Mouse (Mus musculus): ENCODE data around the gene Fbxw5. TPM values are rescaled to one million over a fixed set of nuclear protein-coding genes. Genes with fewer than 3 reads are reported as not detected.

The Fbxw5 gene
- polyA plus RNA-seq, 1 experiment from 2014 or later, result 75.1 TPM

DNA sequence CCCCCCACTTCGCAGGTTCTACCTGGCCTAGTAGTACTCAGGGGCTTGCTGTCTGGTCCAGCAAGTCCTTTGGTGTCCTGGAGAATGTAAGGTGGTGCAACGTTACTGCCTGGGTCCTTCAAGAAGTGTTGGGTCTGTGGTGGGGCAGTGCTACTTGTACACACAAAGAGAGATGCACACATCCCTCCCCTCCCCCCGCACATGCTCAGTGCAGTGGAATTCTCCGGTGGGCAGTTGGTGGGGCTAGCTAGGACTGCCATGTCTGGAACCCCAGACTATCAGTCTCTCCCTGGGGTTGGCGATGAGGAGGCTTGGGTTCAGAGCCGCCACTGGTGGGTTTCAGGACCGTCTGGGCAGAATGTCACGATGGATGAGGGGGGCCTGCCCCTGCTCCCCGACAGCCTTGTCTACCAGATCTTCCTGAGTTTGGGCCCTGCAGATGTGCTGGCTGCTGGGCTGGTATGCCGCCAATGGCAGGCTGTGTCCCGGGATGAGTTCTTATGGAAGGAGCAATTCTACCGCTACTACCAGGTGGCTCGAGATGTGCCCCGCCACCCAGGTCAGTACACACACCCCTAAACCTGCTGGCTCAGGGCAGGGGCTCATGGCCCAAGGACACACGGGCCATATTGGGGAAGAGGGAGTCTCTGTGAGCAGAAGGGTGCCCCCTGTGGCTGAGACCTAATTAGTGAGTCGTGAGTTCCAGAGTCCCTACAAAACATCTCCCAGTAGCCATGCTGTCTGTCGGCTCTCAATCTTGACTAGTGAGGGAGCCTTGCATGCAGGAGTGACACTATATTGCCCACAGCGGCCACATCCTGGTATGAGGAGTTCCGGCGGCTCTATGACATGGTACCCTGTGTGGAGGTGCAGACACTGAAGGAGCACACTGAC lies 1.3 kb downstream of the Fbxw5 start, which contains the start of gene C8g:
C8g (minus strand) TSS at position 127 of the 894 bp plus-strand sequence.
- peak within 1 kb of the TSS; percentile 57; the same call in 1 of the 2 replicates for H3K27ac ChIP-seq
- peaks cover 36% of the 10 kb centered on the region for H3K36me3 ChIP-seq
- peak within 1 kb of the TSS; percentile 87 for H3K4me3 ChIP-seq
- ATAC-seq (ENCODE audit: insufficient number of reproducible peaks, insufficient read depth, low FRiP score, low TSS enrichment, low read depth), result no peak
- 75% methylated on average over 20 of the region's 20 CpGs for WGBS
- peak within 1 kb of the TSS; percentile 91 for H3K9ac ChIP-seq
- H3K9me3 ChIP-seq, result no peaks in the 10 kb centered on the region
- peak within 1 kb of the TSS; percentile 94 for H3K4me2 ChIP-seq
- no peaks in the 10 kb centered on the region for H3K27me3 ChIP-seq
- H3K4me1 ChIP-seq, result peaks cover 21% of the 10 kb centered on the region

DNA sequence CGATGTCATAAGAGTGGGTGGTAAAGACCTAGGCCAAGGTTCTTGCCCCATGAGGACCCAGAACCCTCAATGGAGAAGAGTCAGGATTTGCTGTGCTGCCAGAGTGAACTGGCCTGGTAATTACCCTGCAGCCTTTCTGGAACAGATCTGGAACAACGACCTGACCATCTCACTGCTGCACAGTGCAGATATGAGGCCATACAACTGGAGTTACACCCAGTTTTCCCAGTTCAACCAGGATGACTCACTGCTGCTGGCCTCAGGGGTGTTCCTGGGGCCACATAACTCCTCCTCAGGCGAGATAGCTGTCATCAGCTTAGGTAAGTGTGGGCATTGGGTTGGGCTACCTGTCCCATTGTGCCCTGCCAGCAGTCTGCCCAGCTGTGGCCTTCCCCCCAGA lies 2.2 kb downstream of the Fbxw5 start:
- peaks cover 24% of the 10 kb centered on the region for H3K4me1 ChIP-seq
- H3K4me3 ChIP-seq, result no peak overlapping the region
- H3K27me3 ChIP-seq, result no peaks in the 10 kb centered on the region
- H3K27ac ChIP-seq, result 0 out of 2 replicates have a peak overlapping the region, but pooled peaks have one; percentile 28
- no peak overlapping the region for H3K4me2 ChIP-seq
- peaks cover 36% of the 10 kb centered on the region for H3K36me3 ChIP-seq
- ATAC-seq (ENCODE audit: insufficient number of reproducible peaks, insufficient read depth, low FRiP score, low TSS enrichment, low read depth), result no peak
- H3K9me3 ChIP-seq, result no peaks in the 10 kb centered on the region
- no peak overlapping the region for H3K9ac ChIP-seq
- 79% methylated on average over 3 of the region's 3 CpGs for WGBS

DNA sequence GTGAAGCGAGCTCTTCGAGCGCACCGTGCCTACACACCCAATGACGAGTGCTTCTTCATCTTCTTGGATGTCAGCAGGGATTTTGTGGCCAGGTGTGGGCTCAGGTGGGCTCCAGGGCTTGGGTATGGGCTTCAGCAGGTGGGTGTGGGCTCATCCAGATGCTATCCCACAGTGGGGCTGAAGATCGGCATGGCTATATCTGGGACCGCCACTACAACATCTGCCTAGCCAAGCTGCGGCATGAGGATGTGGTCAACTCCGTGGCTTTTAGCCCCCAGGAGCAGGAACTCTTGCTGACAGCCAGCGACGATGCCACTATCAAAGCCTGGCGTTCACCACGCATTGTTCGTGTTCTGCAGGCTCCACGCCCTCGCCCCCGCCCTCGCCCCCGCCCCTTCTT lies 4.0 kb downstream of the Fbxw5 start:
- 94% methylated on average over 19 of the region's 19 CpGs for WGBS
- Histone ChIP-seq H3K36me3 (peaks cover 36% of the 10 kb centered on the region), H3K9me3 (no peaks in the 10 kb centered on the region), H3K27me3 (no peaks in the 10 kb centered on the region), H3K4me2 (no peak overlapping the region), H3K4me1 (peaks cover 18% of the 10 kb centered on the region), H3K27ac (no peak overlapping the region), H3K9ac (no peak overlapping the region), H3K4me3 (no peak overlapping the region)
- ATAC-seq (ENCODE audit: insufficient number of reproducible peaks, insufficient read depth, low FRiP score, low TSS enrichment, low read depth), result no peak

DNA sequence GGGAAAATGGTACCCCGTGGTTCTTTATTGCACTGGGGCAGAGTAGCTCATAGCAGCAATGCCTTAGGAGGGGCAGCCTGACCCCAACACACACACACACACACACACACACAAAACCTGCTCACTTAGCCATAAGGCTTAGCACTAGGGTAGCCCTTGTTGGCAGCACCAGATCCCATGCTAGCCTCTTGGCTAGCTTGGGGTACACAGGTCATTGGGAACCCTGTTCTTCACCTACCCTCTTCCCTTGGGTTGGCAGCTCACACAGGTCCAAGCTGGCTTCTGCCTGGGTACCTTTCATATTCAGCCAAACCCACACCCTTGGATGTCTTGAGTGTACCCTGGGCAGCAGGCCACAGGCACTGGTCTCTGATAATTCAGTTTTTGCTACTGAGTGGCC lies 4.5 kb downstream of the Fbxw5 start:
- no peak overlapping the region for H3K4me2 ChIP-seq
- no peak overlapping the region for H3K4me3 ChIP-seq
- H3K36me3 ChIP-seq, result peaks cover 36% of the 10 kb centered on the region
- H3K9me3 ChIP-seq, result no peaks in the 10 kb centered on the region
- H3K9ac ChIP-seq, result no peak overlapping the region
- peaks cover 17% of the 10 kb centered on the region for H3K4me1 ChIP-seq
- no peak for ATAC-seq (ENCODE audit: insufficient number of reproducible peaks, insufficient read depth, low FRiP score, low TSS enrichment, low read depth)
- no peaks in the 10 kb centered on the region for H3K27me3 ChIP-seq
- H3K27ac ChIP-seq, result no peak overlapping the region
- 100% methylated on average over 1 of the region's 1 CpGs for WGBS

DNA sequence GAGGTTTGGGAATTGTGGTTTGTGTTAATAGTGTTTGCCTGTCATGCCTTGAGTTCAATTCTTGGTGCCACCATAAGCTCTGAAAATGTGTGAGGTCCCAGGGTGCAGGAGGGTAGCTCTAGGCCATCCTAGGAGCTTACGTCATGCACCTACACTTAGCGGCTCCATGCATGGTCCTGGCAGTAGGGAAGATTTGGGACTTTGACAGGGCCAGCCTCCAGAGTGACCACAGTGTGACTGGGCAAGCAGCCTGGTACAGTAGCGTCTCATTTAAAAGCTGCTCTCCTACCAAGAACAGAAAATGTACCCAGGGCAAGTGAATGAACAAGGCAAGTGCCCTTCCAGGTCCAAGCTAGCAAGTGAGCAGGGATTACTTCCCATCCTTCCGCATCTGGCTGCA lies 5.3 kb downstream of the Fbxw5 start:
- H3K4me2 ChIP-seq, result no peak overlapping the region
- H3K9ac ChIP-seq, result no peak overlapping the region
- no peak overlapping the region for H3K4me3 ChIP-seq
- no peaks in the 10 kb centered on the region for H3K9me3 ChIP-seq
- no peaks in the 10 kb centered on the region for H3K27me3 ChIP-seq
- H3K4me1 ChIP-seq, result peaks cover 15% of the 10 kb centered on the region
- H3K36me3 ChIP-seq, result peaks cover 36% of the 10 kb centered on the region
- WGBS, result 86% methylated on average over 4 of the region's 4 CpGs
- H3K27ac ChIP-seq, result no peak overlapping the region
- no peak for ATAC-seq (ENCODE audit: insufficient number of reproducible peaks, insufficient read depth, low FRiP score, low TSS enrichment, low read depth)

DNA sequence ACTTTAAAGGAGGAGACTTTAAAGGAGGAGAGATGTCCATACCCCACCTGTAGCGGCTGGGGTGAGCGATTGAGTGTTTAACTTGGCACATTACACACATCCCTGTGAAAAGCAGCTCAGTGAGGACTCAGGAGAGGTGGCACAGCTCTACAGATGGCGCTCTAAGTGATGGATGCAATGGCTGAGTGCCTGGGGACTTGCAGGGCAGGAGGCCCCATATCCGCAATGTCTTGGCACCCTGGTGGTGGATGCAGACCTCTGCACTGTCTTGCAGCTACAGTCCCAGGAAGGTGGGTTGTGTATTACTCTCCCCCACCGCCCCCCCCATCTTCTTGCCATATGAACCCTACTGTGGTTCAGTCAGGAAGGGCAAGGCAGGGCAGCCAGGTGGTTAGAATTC lies 6.4 kb downstream of the Fbxw5 start:
- 32% methylated on average over 5 of the region's 5 CpGs for WGBS
- H3K9me3 ChIP-seq, result no peaks in the 10 kb centered on the region
- no peak overlapping the region for H3K4me3 ChIP-seq
- ATAC-seq (ENCODE audit: insufficient number of reproducible peaks, insufficient read depth, low FRiP score, low TSS enrichment, low read depth), result no peak
- H3K27me3 ChIP-seq, result no peaks in the 10 kb centered on the region
- no peak overlapping the region for H3K4me2 ChIP-seq
- H3K36me3 ChIP-seq, result peaks cover 36% of the 10 kb centered on the region
- H3K9ac ChIP-seq, result no peak overlapping the region
- H3K27ac ChIP-seq, result no peak overlapping the region
- H3K4me1 ChIP-seq, result peaks cover 7% of the 10 kb centered on the region

DNA sequence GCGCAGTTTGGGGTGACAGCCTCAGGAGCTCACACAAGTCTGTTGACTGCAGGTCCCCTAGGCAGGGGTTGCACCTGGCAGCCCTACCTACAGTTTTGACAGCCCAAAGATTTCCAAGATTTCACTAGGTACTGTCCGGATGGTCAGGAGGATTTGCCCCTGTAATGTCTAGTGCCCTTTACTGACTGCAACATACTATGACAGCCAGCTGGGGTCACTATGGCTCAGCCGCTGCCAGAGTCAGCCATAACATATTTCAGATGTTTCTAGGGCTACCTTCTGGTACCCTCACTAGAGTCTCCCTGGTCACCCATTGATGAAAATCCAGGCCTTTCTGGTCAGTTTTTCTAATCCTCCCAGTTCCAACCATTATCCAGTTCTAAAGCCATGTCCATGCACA lies 9.4 kb downstream of the Fbxw5 start:
- peaks cover 14% of the 10 kb centered on the region for H3K36me3 ChIP-seq
- H3K4me3 ChIP-seq, result no peak overlapping the region
- 56% methylated on average over 3 of the region's 3 CpGs for WGBS
- no peak overlapping the region for H3K9ac ChIP-seq
- ATAC-seq (ENCODE audit: insufficient number of reproducible peaks, insufficient read depth, low FRiP score, low TSS enrichment, low read depth), result no peak
- H3K4me1 ChIP-seq, result 0 out of 2 replicates have a peak, but pooled peaks cover 3% of the 10 kb centered on the region
- no peak overlapping the region for H3K4me2 ChIP-seq
- H3K9me3 ChIP-seq, result no peaks in the 10 kb centered on the region
- no peak overlapping the region for H3K27ac ChIP-seq
- no peaks in the 10 kb centered on the region for H3K27me3 ChIP-seq

DNA sequence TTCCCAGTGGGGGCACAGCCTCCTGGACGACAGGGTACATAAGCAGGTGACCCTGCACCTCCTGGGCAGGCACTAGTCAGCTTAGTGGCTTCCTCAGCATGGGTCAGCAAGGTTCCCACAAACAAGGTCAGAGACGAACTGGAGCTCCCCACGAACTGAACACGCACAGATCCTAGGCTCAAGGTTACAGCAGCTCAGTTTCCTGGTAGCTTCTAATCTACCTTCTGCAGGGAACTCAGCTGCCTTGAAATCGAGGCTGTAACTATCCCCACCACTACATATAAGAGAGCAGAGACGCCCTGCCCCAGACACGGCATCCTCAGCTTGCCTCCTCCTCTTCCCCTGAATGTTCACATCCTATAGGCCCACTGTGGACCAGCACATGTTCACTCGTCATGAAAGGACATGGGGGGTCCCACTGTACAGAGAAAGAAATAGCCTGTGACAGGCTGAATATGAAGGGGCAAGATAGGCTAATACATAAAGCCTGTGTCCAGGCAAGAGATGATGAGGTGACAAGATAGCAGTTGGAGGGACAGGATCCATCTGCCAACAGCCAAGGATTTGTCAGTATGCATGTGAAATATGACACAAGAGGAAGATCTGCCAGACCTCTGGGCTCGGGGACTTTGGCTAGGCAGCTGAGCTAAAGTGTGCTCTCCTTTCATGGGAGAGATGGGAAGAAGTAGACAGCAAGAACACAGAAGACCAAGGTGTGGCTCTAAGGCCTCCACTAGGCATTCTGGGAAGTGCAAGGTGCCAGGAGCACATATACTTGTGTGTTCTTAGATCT lies 26.2 kb downstream of the Fbxw5 start:
- no peaks in the 10 kb centered on the region for H3K4me1 ChIP-seq
- no peaks in the 10 kb centered on the region for H3K27me3 ChIP-seq
- no peaks in the 10 kb centered on the region for H3K9me3 ChIP-seq
- H3K4me3 ChIP-seq, result no peak overlapping the region
- H3K36me3 ChIP-seq, result peaks cover 97% of the 10 kb centered on the region
- WGBS, result 92% methylated on average over 9 of the region's 9 CpGs
- no peak overlapping the region for H3K9ac ChIP-seq
- ATAC-seq (ENCODE audit: insufficient number of reproducible peaks, insufficient read depth, low FRiP score, low TSS enrichment, low read depth), result no peak
- no peak overlapping the region for H3K27ac ChIP-seq
- H3K4me2 ChIP-seq, result no peak overlapping the region

DNA sequence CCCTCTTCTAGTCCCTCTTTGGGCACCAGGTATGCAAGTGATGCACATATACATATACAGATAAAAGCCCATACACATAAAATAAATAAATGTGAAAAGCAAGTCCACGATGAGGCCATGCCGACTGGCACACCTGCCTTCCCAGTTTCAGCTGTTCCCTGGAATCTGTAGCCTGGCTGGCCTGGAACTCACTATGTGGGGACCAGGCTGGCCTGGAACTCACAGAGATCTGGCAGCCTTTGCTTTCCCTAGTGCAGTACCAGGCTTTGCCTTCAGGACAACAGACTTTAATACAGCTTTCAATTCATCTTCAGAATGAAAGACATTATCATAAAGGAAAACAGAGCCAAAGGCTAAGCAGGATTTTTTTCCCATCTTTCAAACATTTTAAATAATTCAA lies 33.2 kb downstream of the Fbxw5 start:
- Histone ChIP-seq H3K36me3 (peaks cover 91% of the 10 kb centered on the region), H3K27ac (no peak overlapping the region), H3K9ac (no peak overlapping the region), H3K9me3 (no peaks in the 10 kb centered on the region), H3K4me1 (no peaks in the 10 kb centered on the region), H3K4me2 (no peak overlapping the region), H3K27me3 (no peaks in the 10 kb centered on the region), H3K4me3 (no peak overlapping the region)
- WGBS, result 87% methylated on average over 2 of the region's 2 CpGs
- no peak for ATAC-seq (ENCODE audit: insufficient number of reproducible peaks, insufficient read depth, low FRiP score, low TSS enrichment, low read depth)

DNA sequence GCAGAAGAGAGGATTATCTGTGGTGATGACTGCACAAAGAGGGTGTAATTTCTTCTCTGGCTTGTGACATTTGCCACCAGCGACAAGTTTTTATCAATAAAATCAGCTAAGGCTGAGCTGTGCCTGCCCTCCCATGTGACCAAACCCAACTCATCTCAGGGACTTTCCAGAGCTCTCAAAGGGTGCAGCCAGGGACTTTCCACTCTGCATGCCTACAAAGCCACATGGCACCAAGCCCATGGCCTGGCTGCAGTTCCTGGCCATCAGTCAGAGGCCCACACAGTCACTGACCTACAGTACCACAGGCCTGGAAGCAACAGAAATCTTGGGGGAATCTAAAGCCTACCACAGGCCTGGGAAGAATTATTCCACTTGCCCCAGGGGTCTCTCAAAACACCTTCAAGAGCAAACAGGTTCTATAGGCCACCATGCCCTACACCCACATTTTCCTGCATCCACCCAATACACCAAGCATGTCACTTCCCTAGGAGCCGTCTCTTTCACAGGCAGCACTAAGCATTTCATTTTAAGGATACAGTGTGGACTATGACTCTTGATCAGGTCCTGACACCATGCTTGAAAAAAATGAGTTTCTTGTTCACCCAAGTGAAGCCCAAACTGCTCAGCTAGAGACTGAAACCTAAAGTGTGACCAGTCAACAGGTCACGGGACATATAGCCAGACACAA lies 33.8 kb downstream of the Fbxw5 start:
- no peak overlapping the region for H3K9ac ChIP-seq
- H3K9me3 ChIP-seq, result no peaks in the 10 kb centered on the region
- no peak for ATAC-seq (ENCODE audit: insufficient number of reproducible peaks, insufficient read depth, low FRiP score, low TSS enrichment, low read depth)
- no peak overlapping the region for H3K4me2 ChIP-seq
- H3K27me3 ChIP-seq, result no peaks in the 10 kb centered on the region
- no peaks in the 10 kb centered on the region for H3K4me1 ChIP-seq
- H3K36me3 ChIP-seq, result peaks cover 86% of the 10 kb centered on the region
- H3K27ac ChIP-seq, result no peak overlapping the region
- 80% methylated on average over 3 of the region's 3 CpGs for WGBS
- H3K4me3 ChIP-seq, result no peak overlapping the region

DNA sequence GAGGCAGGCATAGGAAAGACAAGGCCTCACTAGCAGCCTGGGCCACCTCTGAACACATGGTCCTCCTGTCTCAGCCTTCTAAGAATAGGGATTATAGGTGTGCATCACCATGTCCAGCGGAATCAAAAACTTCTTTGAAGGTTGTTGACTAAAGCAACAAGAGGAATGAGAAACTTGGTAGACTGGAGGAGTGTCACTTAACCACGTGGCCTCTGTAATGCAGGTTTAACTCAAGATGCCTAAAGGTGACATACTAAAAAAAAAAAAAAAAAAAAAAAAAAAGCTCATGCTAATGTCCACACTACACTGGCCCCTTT lies 34.3 kb downstream of the Fbxw5 start:
- Histone ChIP-seq H3K9me3 (no peaks in the 10 kb centered on the region), H3K27me3 (no peaks in the 10 kb centered on the region), H3K36me3 (peaks cover 81% of the 10 kb centered on the region), H3K4me2 (no peak overlapping the region), H3K9ac (no peak overlapping the region), H3K4me3 (no peak overlapping the region), H3K4me1 (no peaks in the 10 kb centered on the region), H3K27ac (no peak overlapping the region)
- WGBS, result 89% methylated on average over 2 of the region's 2 CpGs
- no peak for ATAC-seq (ENCODE audit: insufficient number of reproducible peaks, insufficient read depth, low FRiP score, low TSS enrichment, low read depth)

All from embryonic facial prominence, embryonic 13.5 days (tissue).